Mouse (Mus musculus): ENCODE measurements around the gene Fam186a.
"Not testable (repeated sequence)": the region's sequence is repeated elsewhere in the genome, so short reads cannot be mapped to it uniquely, and the experiment has no call there.

Gene Fam186a

DNA sequence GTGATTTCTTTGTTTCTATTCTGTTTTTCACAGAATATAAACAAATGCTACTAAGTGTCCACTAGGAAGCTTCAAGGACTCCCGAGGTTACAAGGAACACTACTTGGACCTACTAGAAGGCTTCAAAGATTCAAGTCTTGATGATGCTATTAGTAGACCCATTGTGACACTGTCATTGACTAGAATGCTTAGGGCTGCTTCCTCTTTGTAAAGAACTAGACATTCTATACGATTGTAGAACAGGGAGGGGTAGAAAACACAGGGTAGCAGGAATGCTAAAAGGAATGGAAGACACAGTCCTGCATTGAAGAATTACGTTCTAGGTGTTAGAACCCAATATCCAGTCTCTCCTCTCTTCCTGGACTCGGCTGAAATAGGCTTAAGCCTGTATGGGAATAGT lies at the start of gene Fam186a:
TSS of gene Fam186a (minus strand) at position 101 of the 400 bp plus-strand sequence.
- no peak for DNase-seq

DNA sequence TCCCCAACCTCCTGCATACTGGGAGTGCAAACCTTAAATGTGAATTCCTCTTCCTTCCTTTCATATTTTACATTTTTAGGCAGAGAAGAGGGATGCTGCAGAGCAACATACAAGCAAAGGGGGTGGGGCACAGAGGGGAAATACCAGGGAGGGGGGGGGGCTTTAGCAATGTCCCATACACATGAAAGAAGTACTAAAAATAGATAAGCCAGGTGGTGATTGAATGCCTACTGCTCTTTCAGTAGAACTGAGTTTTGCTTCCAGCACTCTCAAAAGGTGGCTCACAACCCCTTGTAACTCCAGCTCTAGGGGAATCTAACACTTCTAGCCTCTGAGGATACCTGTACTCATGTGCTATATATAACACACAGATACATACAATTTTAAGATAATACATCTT lies 39.3 kb upstream of the Fam186a start:
- no peak for DNase-seq

- DNase-seq, result no peak
Measured at GRCm38 (mm10) chr15:100004677-100005273, 37.9 kb upstream of the Fam186a start.

- no peak for DNase-seq
Measured at GRCm38 (mm10) chr15:99999390-99999789, 32.5 kb upstream of the Fam186a start.

DNA sequence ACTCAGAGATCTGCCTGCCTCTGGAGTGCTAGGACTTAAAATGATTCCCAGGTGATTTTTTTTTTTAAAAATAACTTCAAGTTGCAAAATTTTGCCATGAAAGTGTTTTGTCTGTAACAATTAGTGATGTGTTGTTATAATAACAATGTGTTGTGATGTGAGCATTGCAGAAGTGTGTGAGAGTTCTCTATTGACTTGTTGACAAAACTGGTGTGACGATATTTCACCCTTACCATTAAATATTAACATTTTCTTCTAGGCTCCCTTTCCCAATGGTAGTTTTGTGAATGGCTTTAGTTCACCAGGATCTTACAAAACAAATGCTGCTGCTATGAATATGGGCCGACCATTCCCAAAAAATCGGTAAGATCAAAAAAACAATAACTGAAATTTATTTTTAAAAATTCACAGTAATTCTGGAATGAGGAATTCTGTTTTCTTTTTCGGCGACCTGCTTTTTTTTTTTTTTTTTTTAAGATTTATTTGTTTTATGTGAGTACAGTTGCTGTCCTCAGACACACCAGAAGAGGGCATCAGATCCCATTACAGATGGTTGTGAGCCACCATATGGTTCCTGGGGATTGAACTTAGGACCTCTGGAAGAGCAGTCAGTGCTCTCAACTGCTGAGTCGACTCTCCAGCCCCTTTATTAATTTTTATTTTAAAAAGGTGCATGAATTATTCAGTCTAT lies 30.4 kb upstream of the Fam186a start:
- no peak for DNase-seq

GRCm38 (mm10) chr15:99993100-99993499 lies 26.2 kb upstream of the Fam186a start:
- no peak for DNase-seq

DNA sequence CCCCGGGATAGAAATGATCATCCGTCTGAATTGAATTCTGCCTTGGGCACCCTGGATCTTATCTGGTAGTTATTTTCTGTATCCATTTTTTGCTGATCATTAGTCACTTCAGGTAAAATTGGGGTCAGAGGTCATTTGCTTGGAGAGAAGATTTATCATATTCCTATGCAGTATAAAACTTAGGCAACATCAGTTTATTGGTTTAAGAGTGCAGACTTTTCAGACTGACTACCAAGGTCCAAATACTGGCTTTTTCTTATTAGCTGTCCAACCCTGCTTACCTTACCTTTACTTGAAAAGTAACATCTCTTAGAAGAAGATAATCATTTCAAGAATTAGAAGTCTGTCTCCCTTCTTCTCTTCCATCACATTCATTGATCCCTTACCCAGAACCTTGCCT lies 12.9 kb upstream of the Fam186a start:
- DNase-seq, result no peak

DNA sequence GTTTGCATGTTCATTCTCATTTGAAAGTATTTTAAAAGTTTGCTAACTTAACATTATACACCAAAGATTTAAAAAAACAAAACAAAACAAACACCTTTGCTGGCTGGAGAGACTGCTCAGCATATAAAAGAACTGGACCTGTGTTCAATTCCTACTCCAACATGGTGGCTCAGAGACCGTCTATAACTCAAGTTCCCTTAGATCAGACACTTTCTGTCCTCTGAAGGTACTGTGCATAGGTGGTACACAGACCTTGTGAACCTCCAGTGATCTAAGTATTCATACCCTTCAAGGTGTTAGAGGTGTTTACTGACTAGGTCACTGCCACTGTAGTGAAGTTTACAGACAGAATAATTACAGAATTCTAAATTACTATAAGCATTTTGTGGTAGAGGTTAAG lies 12.4 kb upstream of the Fam186a start:
- DNase-seq, result no peak

- DNase-seq, result not testable (repeated sequence)
Measured at GRCm38 (mm10) chr15:99976121-99976520, 9.3 kb upstream of the Fam186a start.

- no peak for DNase-seq
Measured at GRCm38 (mm10) chr15:99974476-99975220, 7.8 kb upstream of the Fam186a start.

- peak; percentile 28 for DNase-seq
Measured at GRCm38 (mm10) chr15:99972989-99973911, 6.4 kb upstream of the Fam186a start.

DNA sequence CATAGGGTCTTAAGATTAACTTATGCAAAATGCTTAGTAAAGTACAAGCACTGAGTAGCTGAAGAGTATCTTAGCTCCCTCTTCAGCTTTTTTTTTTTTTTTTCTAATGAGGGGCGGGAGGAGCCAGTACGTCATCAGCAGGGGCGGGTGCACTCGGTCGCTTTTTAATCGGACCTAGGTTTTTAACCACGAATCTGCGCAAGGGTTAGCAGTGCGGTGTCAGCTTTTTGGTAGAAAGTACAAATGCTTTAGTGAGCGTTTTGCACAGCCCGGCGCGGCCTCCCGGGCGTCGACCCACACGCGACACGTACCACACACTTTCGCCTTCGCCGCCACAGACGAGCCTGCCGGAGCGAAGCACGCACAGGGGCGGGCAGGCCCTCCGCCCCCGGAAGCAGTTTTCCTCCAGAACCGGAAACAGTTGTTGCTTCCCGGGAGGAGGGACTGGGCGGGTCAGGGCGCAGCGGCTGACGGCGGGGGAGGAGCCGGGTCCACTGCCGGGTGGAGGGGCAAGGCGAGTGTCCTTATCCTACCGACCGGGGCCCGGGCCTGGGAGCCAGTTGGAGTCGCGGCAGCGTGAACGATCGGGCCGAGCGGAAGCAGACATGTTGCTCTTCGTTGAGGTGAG lies 5.6 kb upstream of the Fam186a start:
- DNase-seq, result peak; percentile 95

- DNase-seq, result no peak
Measured at GRCm38 (mm10) chr15:99970606-99971005, 3.7 kb upstream of the Fam186a start.

DNA sequence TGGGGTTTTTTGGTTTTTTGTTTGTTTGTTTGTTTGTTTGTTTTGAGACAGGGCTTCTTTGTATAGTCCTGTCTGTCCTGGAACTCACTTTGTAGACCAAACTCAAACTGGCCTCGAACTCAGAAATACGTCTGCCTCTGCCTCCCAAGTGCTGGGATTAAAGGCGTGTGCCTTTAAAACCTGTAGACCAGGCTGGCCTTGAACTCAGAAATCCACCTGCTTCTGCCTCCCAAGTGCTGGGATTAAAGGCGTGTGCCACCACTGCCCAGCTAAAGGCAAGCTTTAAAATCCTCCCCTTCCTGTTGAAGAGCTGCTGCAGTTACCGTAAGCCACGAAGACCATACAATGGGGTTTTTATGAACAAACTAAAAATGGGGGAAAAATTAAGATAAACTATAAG lies 2.9 kb upstream of the Fam186a start, which contains the start of gene Larp4:
TSS of gene Larp4 (plus strand) at position 301 of the 400 bp plus-strand sequence.
- DNase-seq, result not testable (repeated sequence)

DNA sequence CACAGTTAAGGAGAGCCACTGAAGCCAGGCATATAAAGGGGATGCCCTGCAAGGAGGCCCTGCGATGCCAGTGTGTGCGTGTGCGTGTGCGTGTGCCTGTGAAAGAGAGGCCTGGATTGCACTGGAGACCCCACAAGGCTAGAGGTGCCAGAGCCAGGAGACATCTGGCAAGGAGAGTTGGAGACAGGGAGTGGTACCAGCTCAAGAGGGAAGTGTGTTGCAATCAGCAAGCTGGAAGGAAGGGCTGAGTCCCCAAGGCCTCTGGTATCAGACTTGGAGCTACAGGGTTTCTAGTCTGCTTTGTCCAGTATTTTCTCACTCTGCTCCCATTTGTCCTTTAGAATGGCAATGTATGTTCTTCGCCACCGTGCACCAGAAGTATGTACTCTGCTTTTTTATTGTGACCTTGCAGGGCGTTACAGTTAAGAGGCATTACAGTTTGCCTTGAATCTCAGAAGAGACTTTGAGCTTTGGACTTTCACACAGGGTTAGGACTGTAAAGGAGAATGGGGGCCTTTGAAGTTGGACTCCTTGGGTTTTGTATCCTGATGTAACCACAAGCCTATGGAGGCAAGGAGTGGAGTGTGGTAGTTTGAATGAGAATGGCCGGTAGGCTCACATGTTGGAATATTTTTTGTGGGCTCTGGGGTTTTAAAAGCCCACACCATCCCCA lies 1.6 kb downstream of the Fam186a start:
- no peak for DNase-seq

DNA sequence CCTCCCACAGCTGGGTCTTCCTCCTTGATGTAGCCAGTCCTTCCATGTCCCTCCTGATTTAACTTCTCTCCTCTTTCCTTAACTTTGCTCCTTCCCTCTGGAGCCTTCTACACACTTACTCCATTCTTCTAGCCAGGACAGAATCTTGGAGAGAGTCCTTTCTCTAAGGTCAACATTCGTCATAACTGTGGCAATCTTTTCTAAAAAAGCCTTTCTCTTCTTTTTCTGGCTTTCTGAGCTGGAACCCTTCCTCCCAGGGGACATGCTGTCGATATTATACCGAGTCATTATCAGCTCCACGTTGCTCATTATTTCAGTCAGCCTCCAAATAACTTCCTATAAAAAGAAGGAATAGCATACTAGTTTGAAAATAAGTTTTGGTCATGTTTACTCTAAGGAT lies 11.5 kb downstream of the Fam186a start:
- DNase-seq, result no peak

GRCm38 (mm10) chr15:99940970-99941630 lies 25.8 kb downstream of the Fam186a start:
- no peak for DNase-seq

- DNase-seq, result no peak
Measured at GRCm38 (mm10) chr15:99940426-99940825, 26.4 kb downstream of the Fam186a start.

DNA sequence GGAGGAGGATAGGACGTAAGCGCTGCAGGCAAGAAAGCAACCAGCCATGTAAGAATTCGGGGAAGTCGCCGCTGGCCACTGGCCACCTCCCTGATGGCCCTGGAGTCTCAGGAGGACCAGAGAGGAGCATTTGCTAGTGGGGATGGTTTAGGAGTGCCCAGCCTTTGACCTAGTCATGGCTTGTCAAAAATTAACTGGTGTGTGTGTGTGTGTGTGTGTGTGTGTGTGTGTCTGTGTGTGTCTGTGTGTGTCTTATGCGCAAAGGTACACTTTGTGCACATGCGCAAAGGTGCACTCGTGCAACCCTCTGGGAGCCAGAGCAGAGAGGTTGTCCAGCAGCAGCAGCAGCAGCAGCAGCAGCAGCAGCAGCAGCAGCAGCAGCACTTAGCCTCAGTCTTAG lies 29.0 kb downstream of the Fam186a start:
- DNase-seq, result peak; percentile 31

GRCm38 (mm10) chr15:99936659-99937058 lies 30.2 kb downstream of the Fam186a start:
- DNase-seq, result no peak

- no peak for DNase-seq
Measured at GRCm38 (mm10) chr15:99934501-99934900, 32.4 kb downstream of the Fam186a start.

Measured in kidney, adult 11 months (tissue).